Mouse (Mus musculus) right cerebral cortex, postnatal 25 days (tissue): ENCODE results near the gene Gemin8.
A peak's percentile ranks its signal among the peaks of the same experiment; 100 is the strongest.

Experiments used
- DNase-seq: peaks from one replicate; pipeline ENCODE4 v3.0.0; 2022

Gemin8 gene

DNA sequence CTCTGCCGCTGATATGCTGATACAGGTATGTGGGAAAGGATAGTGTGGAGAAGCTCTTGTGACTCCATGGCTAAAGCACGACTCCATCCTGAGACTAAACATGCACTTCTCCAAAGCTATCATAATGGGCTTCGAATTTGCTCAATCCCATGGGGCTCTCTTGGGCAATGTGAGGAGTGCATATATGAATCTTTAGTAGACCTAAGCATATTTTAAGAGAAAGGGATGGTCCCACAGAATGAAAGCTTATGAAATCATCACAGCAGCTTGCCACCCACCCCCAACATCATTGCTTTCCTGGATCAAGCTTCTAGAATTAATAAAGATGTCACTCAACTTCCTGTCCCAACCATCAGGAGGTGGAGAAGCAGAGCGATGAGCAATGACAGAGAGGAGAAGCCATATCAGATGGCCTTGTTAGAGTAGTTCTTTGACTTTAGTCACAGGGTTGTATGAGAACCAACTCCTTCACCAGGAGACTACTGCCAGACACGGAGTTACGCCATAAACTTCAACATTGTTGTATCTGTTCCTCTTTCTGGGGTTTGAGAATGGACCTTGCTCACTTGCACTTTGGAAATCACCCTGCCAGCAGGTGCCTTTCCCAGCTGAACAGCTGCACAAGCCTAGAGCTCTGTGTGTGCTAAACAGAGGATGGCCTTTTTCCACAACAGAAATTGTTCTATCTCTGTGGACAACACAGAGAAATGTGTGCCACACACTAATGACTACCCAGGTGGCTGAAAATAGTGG, 60.4 kb downstream of the Gemin8 start:
- no peak for DNase-seq

DNA sequence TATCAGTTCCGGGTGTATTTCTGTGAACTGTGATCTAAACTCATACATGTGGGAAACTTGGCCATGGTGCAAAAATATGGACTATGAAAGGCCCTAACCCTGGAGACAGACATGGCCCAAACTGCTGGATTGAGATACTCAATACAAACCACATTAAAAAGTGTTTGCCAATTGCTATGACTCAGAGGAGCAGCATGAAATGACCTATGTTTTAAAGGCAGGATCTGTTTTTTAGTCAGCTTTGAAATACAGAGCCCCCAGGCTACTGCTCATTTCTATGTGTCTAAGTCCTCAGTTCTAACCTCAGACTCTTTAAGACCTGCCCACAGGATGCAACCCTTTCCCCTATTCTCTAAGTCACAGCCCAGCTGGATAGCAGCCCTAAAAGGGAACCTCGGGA, 65.9 kb downstream of the Gemin8 start:
- no peak for DNase-seq

DNA sequence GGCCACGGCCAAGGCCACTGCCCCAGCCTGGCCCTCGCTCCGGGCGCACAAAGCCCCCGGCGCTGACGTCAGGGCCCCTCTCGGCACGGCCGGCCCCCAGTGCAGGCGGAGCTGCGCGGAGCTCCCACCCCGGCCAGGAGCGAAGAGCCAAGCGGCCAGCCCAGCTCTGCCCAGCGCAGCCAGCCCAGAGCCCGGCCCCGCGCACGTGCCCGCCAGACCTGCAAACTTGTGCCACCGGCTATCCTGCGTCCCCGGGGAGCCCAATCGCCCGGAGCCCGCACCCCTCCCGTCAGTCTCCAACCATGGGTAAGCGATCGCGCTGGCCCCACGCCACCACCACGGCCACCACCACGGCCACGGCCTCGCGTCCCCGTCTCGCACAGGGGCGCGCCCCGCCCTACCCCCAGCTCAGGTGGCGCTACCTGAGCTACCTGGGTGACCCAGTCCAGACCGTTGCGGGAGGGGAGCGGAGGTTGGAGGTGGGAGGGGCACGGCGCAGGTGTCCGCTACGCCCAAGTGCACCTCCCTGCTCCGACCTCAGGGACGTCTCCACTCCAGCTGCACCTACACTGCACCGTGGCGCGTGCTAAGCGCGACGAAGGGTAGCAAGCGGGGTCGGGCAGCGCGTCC, 68.7 kb downstream of the Gemin8 start, which contains the start of gene Gpm6b:
TSS of gene Gpm6b (plus strand) at position 81 of the 630 bp plus-strand sequence.
- peak; percentile 59 for DNase-seq

DNA sequence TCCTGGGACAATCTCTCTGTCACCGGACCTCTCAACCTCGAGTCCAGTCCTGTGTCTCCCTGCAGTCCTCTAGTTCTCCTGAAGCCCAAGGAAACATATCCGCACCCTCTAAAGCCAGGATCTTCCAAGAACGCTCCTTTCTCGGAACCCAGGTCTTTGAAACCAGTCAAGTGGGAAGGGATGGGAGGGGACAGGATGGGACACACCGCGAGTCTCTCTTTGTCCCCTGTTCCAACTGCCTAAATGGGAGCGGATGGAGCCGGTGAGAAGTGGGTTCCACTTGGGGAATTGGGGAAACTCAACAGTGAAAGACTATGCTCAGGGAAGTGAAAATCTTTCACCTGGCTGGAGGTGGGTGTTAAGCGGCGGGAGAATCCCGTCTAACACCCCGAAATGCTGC, 69.3 kb downstream of the Gemin8 start:
- no peak for DNase-seq
